Mouse (Mus musculus) cortical plate, adult 2 months (tissue): ENCODE data around the gene Ulk1.

Experiments
- CTCF ChIP-seq: fragments of 200-500 bp; IDR thresholded peaks from 2 replicates; pipeline ENCODE4 v1.5.1; 2011; ENCODE audit warnings: mild to moderate bottlenecking, control low read depth, low read length; ENCODE audit not compliant: insufficient read depth; ENCODE audit errors: extremely low read depth
- POLR2A ChIP-seq: fragments of 200-500 bp; IDR thresholded peaks from 2 replicates; pipeline ENCODE4 v1.6.1; 2011; ENCODE audit warnings: mild to moderate bottlenecking, low read length, control low read depth; ENCODE audit not compliant: insufficient read depth; ENCODE audit errors: extremely low read depth

DNA sequence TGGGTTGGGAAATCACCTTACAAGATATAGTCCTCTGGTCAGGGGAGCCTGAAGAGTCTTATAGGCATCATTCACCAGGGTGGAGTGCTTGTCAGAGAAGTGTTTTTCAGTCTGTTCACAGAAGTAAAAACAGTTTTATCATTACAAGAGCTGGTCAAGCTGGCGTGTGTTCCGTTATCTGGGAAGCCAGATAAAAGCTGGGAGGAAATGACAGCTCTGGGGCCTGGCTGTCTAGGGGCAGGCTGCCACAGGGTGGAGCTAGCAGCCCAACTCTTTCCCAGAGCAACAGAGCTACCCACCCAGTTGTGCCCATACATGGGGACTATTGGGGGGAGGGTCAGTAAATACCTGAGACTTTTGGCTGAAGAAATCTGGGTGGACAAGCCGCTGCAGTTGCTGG is 26.1 kb upstream of the Ulk1 start:
- TF ChIP-seq POLR2A (no peak), CTCF (peak; percentile 68)
